Mouse (Mus musculus) adrenal gland, adult 2 months (tissue): ENCODE measurements around the gene Hnrnpll. TPM values are rescaled to one million over a fixed set of nuclear protein-coding genes. Genes with fewer than 3 reads are reported as not detected.
"Not testable (repeated sequence)": the region's sequence is repeated elsewhere in the genome, so short reads cannot be mapped to it uniquely, and the experiment has no call there.

Experiments
- DNase-seq: peaks from one replicate; pipeline ENCODE4 v3.0.0; 2021
- polyA plus RNA-seq: library from polyadenylated mRNA; depleted of rRNA; stranded (reverse); fragments of >200 nt; gene quantifications from 2 replicates; pipeline ENCODE4 v1.2.3, GENCODE M21; 2012
- total RNA-seq, 2 experiments: library from RNA; stranded (reverse); gene quantifications; 2 replicates each; pipeline ENCODE4 v1.2.3; 2021

Gene Hnrnpll
- total and polyA plus RNA-seq, 3 experiments: 15.2 to 44.5 (median 43.5) TPM

GRCm38 (mm10) chr17:80059731-80060130, 2.4 kb downstream of the Hnrnpll start:
- DNase-seq: peak; percentile 42

- DNase-seq: no peak
Measured at GRCm38 (mm10) chr17:80058501-80058900, 3.6 kb downstream of the Hnrnpll start.

GRCm38 (mm10) chr17:80053931-80054734, 8.0 kb downstream of the Hnrnpll start:
- peak; percentile 66 for DNase-seq

GRCm38 (mm10) chr17:80051682-80052081, 10.5 kb downstream of the Hnrnpll start:
- DNase-seq: no peak

GRCm38 (mm10) chr17:80049300-80049699, 12.8 kb downstream of the Hnrnpll start:
- DNase-seq: not testable (repeated sequence)

GRCm38 (mm10) chr17:80048230-80048629, 13.9 kb downstream of the Hnrnpll start:
- DNase-seq: peak; percentile 61

GRCm38 (mm10) chr17:80041739-80042138, 20.4 kb downstream of the Hnrnpll start:
- DNase-seq: no peak

- no peak for DNase-seq
Measured at GRCm38 (mm10) chr17:80028675-80029074, 33.5 kb downstream of the Hnrnpll start.

GRCm38 (mm10) chr17:80026189-80026936, 35.8 kb downstream of the Hnrnpll start:
- DNase-seq: no peak

- DNase-seq: no peak
Measured at GRCm38 (mm10) chr17:80022090-80022489, 40.0 kb downstream of the Hnrnpll start.

GRCm38 (mm10) chr17:80020495-80020894, 41.6 kb downstream of the Hnrnpll start:
- no peak for DNase-seq

- DNase-seq: peak; percentile 58
Measured at GRCm38 (mm10) chr17:80018976-80019541, 43.1 kb downstream of the Hnrnpll start.

GRCm38 (mm10) chr17:80018239-80018975, 43.7 kb downstream of the Hnrnpll start:
- no peak for DNase-seq

GRCm38 (mm10) chr17:80017389-80017788, 44.7 kb downstream of the Hnrnpll start:
- DNase-seq: peak; percentile 56

- not testable (repeated sequence) for DNase-seq
Measured at GRCm38 (mm10) chr17:80016400-80016799, 45.7 kb downstream of the Hnrnpll start.

GRCm38 (mm10) chr17:80014361-80014809, 47.7 kb downstream of the Hnrnpll start:
- no peak for DNase-seq

- DNase-seq: no peak
Measured at GRCm38 (mm10) chr17:80009926-80010325, 52.2 kb downstream of the Hnrnpll start.

- peak; percentile 42 for DNase-seq
Measured at GRCm38 (mm10) chr17:80008847-80009246, 53.3 kb downstream of the Hnrnpll start.

GRCm38 (mm10) chr17:80004345-80005239, 57.5 kb downstream of the Hnrnpll start:
- peak; percentile 81 for DNase-seq

GRCm38 (mm10) chr17:80003851-80004250, 58.3 kb downstream of the Hnrnpll start:
- DNase-seq: not testable (repeated sequence)

GRCm38 (mm10) chr17:80002385-80002852, 59.7 kb downstream of the Hnrnpll start:
- peak; percentile 40 for DNase-seq
